Mouse (Mus musculus) megakaryocyte, embryonic 14.5 days (primary cell): ENCODE measurements around the gene Has1. TPM values are rescaled to one million over a fixed set of nuclear protein-coding genes. Genes with fewer than 3 reads are reported as not detected.

Source experiments
- H3K27me3 ChIP-seq: replicated peaks from 2 replicates; pipeline ENCODE3; 2012; ENCODE audit warnings: inconsistent platforms
- H3K36me3 ChIP-seq: replicated peaks from 2 replicates; pipeline ENCODE3; 2012; ENCODE audit warnings: low read length, inconsistent platforms, mixed read lengths
- H3K4me1 ChIP-seq: 2 replicates; pipeline ENCODE4 v1.6.1; 2012; ENCODE audit warnings: inconsistent platforms
- H3K4me3 ChIP-seq: replicated peaks from 2 replicates; pipeline ENCODE3; 2012; ENCODE audit warnings: moderate library complexity, mild to moderate bottlenecking, inconsistent platforms
- H3K9me3 ChIP-seq: 2 replicates; pipeline ENCODE4 v1.6.1; 2012; ENCODE audit warnings: inconsistent platforms
- FLI1 ChIP-seq: IDR thresholded peaks from 2 replicates; pipeline ENCODE4 v1.6.1; 2012; ENCODE audit warnings: low read length, inconsistent platforms, mixed read lengths
- GATA1 ChIP-seq: IDR thresholded peaks from 3 replicates; pipeline ENCODE4 v1.6.1; 2012; ENCODE audit warnings: mixed read lengths, low read length, inconsistent platforms, borderline replicate concordance
- polyA plus RNA-seq: library from polyadenylated mRNA; stranded (reverse); fragments of >175 nt; gene quantifications from 2 replicates; pipeline ENCODE4 v1.2.3, GENCODE M21; 2012; ENCODE audit warnings: low replicate concordance; ENCODE audit not compliant: insufficient read depth

Gene Has1
- polyA plus RNA-seq, 1 experiment = not detected

DNA sequence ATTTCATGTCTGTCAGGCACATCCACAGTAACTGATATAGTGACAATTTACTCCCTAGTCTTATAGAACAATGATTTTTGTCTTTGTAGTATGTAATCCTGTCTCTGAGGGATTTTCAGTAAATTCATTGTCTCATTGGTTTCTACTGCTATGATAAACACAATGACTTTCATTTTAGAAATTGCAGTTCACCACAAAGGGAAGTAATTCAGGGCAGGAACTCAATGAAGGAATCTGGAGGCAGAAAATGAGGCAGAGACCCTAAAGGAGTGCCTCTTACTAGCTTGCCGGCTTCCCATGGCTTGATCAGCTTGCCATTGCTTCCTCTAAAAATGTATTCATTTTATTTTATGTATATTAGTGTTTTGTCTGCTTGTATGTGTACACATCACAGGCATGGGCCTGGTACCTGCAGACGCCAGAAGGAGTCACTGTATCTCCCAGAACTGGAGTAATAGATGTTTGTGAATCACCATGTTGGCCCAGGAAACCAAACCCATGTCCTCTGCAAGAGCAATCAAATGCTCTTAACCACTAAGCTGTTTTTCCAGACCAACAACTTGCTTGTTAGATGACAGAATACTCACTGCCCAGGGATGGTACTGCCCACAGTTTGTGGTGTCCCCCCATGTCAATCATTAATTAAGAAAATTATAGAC lies 16.0 kb upstream of the Has1 start:
- Histone ChIP-seq H3K36me3 (no peaks in the 10 kb centered on the region), H3K4me3 (no peak overlapping the region), H3K9me3 (peaks cover 8% of the 10 kb centered on the region), H3K27me3 (no peaks in the 10 kb centered on the region), H3K4me1 (peaks cover 29% of the 10 kb centered on the region)
- TF ChIP-seq FLI1 = no peak

- peaks cover 47% of the 10 kb centered on the region for H3K4me1 ChIP-seq
- TF ChIP-seq FLI1 (no peak), GATA1 (no peak)
- no peaks in the 10 kb centered on the region for H3K36me3 ChIP-seq
- H3K9me3 ChIP-seq = no peaks in the 10 kb centered on the region
- H3K27me3 ChIP-seq = no peaks in the 10 kb centered on the region
- H3K4me3 ChIP-seq = no peak overlapping the region
Measured at GRCm38 (mm10) chr17:17866801-17867469, 11.9 kb upstream of the Has1 start.

- Histone ChIP-seq H3K4me3 (no peak overlapping the region), H3K4me1 (peaks cover 38% of the 10 kb centered on the region), H3K9me3 (no peaks in the 10 kb centered on the region), H3K36me3 (no peaks in the 10 kb centered on the region), H3K27me3 (no peaks in the 10 kb centered on the region)
- no peak for TF ChIP-seq GATA1
- no peak for TF ChIP-seq FLI1
Measured at GRCm38 (mm10) chr17:17865168-17865567, 10.2 kb upstream of the Has1 start.

GRCm38 (mm10) chr17:17862360-17862759 lies 7.4 kb upstream of the Has1 start:
- H3K4me3 ChIP-seq = no peak overlapping the region
- TF ChIP-seq GATA1 = no peak
- TF ChIP-seq FLI1 = no peak
- peaks cover 40% of the 10 kb centered on the region for H3K4me1 ChIP-seq
- peaks cover 3% of the 10 kb centered on the region for H3K27me3 ChIP-seq
- H3K9me3 ChIP-seq = no peaks in the 10 kb centered on the region
- H3K36me3 ChIP-seq = no peaks in the 10 kb centered on the region

DNA sequence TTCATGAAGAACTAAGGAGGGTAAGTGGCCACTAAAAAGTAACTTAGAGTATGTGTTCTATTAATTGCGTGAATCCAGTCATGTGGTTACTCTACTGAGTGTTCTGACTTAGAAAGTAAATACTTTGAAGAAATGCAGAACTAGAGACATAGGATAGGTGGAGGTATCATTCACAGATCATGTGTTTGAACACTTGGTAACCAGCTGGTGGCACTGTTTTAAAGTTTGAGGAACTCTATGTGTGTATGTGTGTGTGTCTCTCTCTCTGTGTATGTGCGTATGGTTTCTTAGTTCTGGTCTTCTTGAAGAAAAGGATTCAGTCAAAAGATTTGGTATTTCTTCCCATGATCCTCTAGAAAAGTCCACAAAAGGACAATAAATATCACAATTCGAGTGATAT lies 5.1 kb upstream of the Has1 start:
- Histone ChIP-seq H3K27me3 (peaks cover 11% of the 10 kb centered on the region), H3K4me3 (no peak overlapping the region), H3K9me3 (no peaks in the 10 kb centered on the region), H3K4me1 (peaks cover 20% of the 10 kb centered on the region), H3K36me3 (no peaks in the 10 kb centered on the region)
- TF ChIP-seq GATA1 (no peak), FLI1 (no peak)

DNA sequence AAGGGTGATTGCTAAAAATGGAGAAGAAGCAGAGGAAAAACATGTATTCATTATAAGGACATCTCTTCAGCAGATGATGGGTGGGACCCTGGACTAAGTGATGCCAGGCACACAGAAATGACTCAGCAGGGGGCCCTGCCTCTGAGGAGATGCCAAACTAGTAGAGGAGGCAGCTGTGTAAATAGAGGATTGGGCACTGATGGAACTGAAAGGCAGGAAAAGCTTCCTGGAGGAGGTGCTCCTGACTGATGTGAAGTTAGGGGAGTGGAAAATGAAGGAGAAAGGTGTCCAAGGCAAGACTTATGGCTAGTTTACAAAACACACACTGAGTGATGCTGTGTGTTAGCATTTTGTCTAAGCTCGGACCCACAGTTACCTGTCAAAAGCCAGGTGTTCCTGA lies 2.4 kb upstream of the Has1 start:
- Histone ChIP-seq H3K36me3 (no peaks in the 10 kb centered on the region), H3K4me1 (peaks cover 13% of the 10 kb centered on the region), H3K4me3 (no peak overlapping the region), H3K9me3 (no peaks in the 10 kb centered on the region), H3K27me3 (peaks cover 11% of the 10 kb centered on the region)
- TF ChIP-seq GATA1 (no peak), FLI1 (no peak)

GRCm38 (mm10) chr17:17856612-17857011 lies 1.6 kb upstream of the Has1 start:
- Histone ChIP-seq H3K4me1 (peaks cover 8% of the 10 kb centered on the region), H3K27me3 (peaks cover 11% of the 10 kb centered on the region), H3K9me3 (no peaks in the 10 kb centered on the region), H3K36me3 (no peaks in the 10 kb centered on the region), H3K4me3 (no peak overlapping the region)
- TF ChIP-seq FLI1 (no peak), GATA1 (no peak)

GRCm38 (mm10) chr17:17849906-17850712 lies 4.9 kb downstream of the Has1 start:
- no peaks in the 10 kb centered on the region for H3K36me3 ChIP-seq
- no peak overlapping the region for H3K4me3 ChIP-seq
- no peak for TF ChIP-seq GATA1
- no peak for TF ChIP-seq FLI1
- peaks cover 7% of the 10 kb centered on the region for H3K9me3 ChIP-seq
- peaks cover 16% of the 10 kb centered on the region for H3K4me1 ChIP-seq
- H3K27me3 ChIP-seq = peaks cover 9% of the 10 kb centered on the region

GRCm38 (mm10) chr17:17848988-17849387 lies 6.0 kb downstream of the Has1 start:
- H3K9me3 ChIP-seq = peaks cover 7% of the 10 kb centered on the region
- TF ChIP-seq GATA1 = no peak
- no peak for TF ChIP-seq FLI1
- H3K27me3 ChIP-seq = peaks cover 9% of the 10 kb centered on the region
- H3K36me3 ChIP-seq = no peaks in the 10 kb centered on the region
- H3K4me3 ChIP-seq = no peak overlapping the region
- H3K4me1 ChIP-seq = peaks cover 16% of the 10 kb centered on the region
